Mouse (Mus musculus) left cerebral cortex, adult 18-20 months (tissue): ENCODE data around the gene Tmcc1. TPM values are rescaled to one million over a fixed set of nuclear protein-coding genes. Genes with fewer than 3 reads are reported as not detected.
A peak's percentile ranks its signal among the peaks of the same experiment; 100 is the strongest.
"Not testable (repeated sequence)": the region's sequence is repeated elsewhere in the genome, so short reads cannot be mapped to it uniquely, and the experiment has no call there.

Experiments used
- DNase-seq, 2 experiments: peaks; one replicate each; pipeline ENCODE4 v3.0.0; 2021 to 2022; ENCODE audit warnings: low spot score in 2 of 2, mixed read lengths in 1 of 2
- total RNA-seq, 2 experiments: library from RNA; stranded (reverse); gene quantifications; 2 replicates each; pipeline ENCODE4 v1.2.3; 2021

Tmcc1 gene
- total RNA-seq, 2 experiments from 2014 or later: 70.5 to 79.6 TPM

GRCm38 (mm10) chr6:116154854-116155624 lies 38.2 kb downstream of the Tmcc1 start:
- no peak for DNase-seq

- DNase-seq: no peak
Measured at GRCm38 (mm10) chr6:116147386-116147785, 45.9 kb downstream of the Tmcc1 start.

GRCm38 (mm10) chr6:116141696-116142095 lies 51.6 kb downstream of the Tmcc1 start:
- no peak for DNase-seq

- DNase-seq: no peak
Measured at GRCm38 (mm10) chr6:116140782-116141181, 52.5 kb downstream of the Tmcc1 start.

GRCm38 (mm10) chr6:116139143-116139856 lies 54.0 kb downstream of the Tmcc1 start:
- no peak for DNase-seq

GRCm38 (mm10) chr6:116135971-116136632 lies 57.2 kb downstream of the Tmcc1 start:
- DNase-seq: peak in 1 of 2 experiments; percentile 22

- no peak for DNase-seq
Measured at GRCm38 (mm10) chr6:116133756-116134155, 59.5 kb downstream of the Tmcc1 start.

- no peak for DNase-seq
Measured at GRCm38 (mm10) chr6:116131771-116132170, 61.5 kb downstream of the Tmcc1 start.

GRCm38 (mm10) chr6:116128710-116129109 lies 64.6 kb downstream of the Tmcc1 start:
- DNase-seq: peak in 1 of 2 experiments; percentile 38

- DNase-seq: no peak
Measured at GRCm38 (mm10) chr6:116127918-116128443, 65.3 kb downstream of the Tmcc1 start.

GRCm38 (mm10) chr6:116126577-116126976 lies 66.7 kb downstream of the Tmcc1 start:
- DNase-seq: no peak

GRCm38 (mm10) chr6:116122881-116123280 lies 70.4 kb downstream of the Tmcc1 start:
- DNase-seq: no peak

GRCm38 (mm10) chr6:116119669-116120068 lies 73.6 kb downstream of the Tmcc1 start:
- DNase-seq: no peak

GRCm38 (mm10) chr6:116116634-116117033 lies 76.7 kb downstream of the Tmcc1 start:
- DNase-seq: not testable (repeated sequence)

- DNase-seq: no peak
Measured at GRCm38 (mm10) chr6:116110588-116110987, 82.7 kb downstream of the Tmcc1 start.

- peak; percentile 11 to 19 for DNase-seq
Measured at GRCm38 (mm10) chr6:116107471-116108358, 85.6 kb downstream of the Tmcc1 start.

GRCm38 (mm10) chr6:116106967-116107470 lies 86.3 kb downstream of the Tmcc1 start:
- DNase-seq: no peak

GRCm38 (mm10) chr6:116097579-116097978 lies 95.7 kb downstream of the Tmcc1 start:
- no peak for DNase-seq

GRCm38 (mm10) chr6:116089402-116089801 lies 103.9 kb downstream of the Tmcc1 start:
- DNase-seq: no peak

GRCm38 (mm10) chr6:116086036-116086435 lies 107.2 kb downstream of the Tmcc1 start:
- DNase-seq: no peak
